Mouse (Mus musculus) forebrain, embryonic 10.5 days (tissue): Measurements from ENCODE around the gene Dynlt3. TPM values are rescaled to one million over a fixed set of nuclear protein-coding genes. Genes with fewer than 3 reads are reported as not detected.
"Not testable (repeated sequence)": the region's sequence is repeated elsewhere in the genome, so short reads cannot be mapped to it uniquely, and the experiment has no call there.

Source experiments
- DNase-seq: peaks from one replicate; pipeline ENCODE4 v3.0.0-alpha.2; 2017; ENCODE audit warnings: low spot score; ENCODE audit errors: extremely low spot score
- H3K27ac ChIP-seq: fragments of 300-500 bp; sonication (generic); 2 replicates; pipeline ENCODE4 v1.5.1; 2016; ENCODE audit warnings: mild to moderate bottlenecking
- H3K27me3 ChIP-seq: fragments of 300-500 bp; sonication (generic); 2 replicates; pipeline ENCODE4 v1.6.1; 2016; ENCODE audit warnings: mild to moderate bottlenecking; ENCODE audit not compliant: poor library complexity, severe bottlenecking
- H3K36me3 ChIP-seq: fragments of 300-500 bp; sonication (generic); replicated peaks from 2 replicates; pipeline ENCODE4 v1.6.1; 2016; ENCODE audit warnings: mild to moderate bottlenecking, moderate library complexity
- H3K4me1 ChIP-seq: fragments of 300-500 bp; sonication (generic); 2 replicates; pipeline ENCODE4 v1.6.1; 2016
- H3K4me3 ChIP-seq: fragments of 300-500 bp; sonication (generic); 2 replicates; pipeline ENCODE4 v1.5.1; 2016; ENCODE audit warnings: mild to moderate bottlenecking, moderate library complexity
- H3K9me3 ChIP-seq: fragments of 300-500 bp; sonication (generic); 2 replicates; pipeline ENCODE4 v1.6.1; 2016; ENCODE audit warnings: mild to moderate bottlenecking, moderate library complexity
- WGBS: fragments of 180-500 bp; shearing (Covaris S2); methylation state at CpG from one replicate; pipeline ENCODE4 v1.1.7; 2016; 5-methylcytosine and 5-hydroxymethylcytosine counted together
- polyA plus RNA-seq: library from polyadenylated mRNA; unstranded; fragments of >200 nt; fragmentation: Nextera tagmentation; extraction: Ambion mirVana; gene quantifications from 2 replicates; pipeline ENCODE4 v1.2.1, GENCODE M21; 2016

Dynlt3 gene
- polyA plus RNA-seq = 20.2 and 22.1 TPM in 2 replicates

GRCm38 (mm10) chrX:9662391-9663111 is at the start of gene Dynlt3:
TSS of gene Dynlt3 (minus strand) at chrX:9663003.
- H3K4me3 ChIP-seq = peak within 1 kb of the TSS; percentile 54
- 11% methylated on average over 30 of the region's 30 CpGs for WGBS
- H3K4me1 ChIP-seq = no peaks in the 10 kb centered on the region
- peaks cover 3% of the 10 kb centered on the region; the same call in 1 of the 2 replicates for H3K9me3 ChIP-seq
- peak within 1 kb of the TSS; percentile 86 for H3K27ac ChIP-seq
- H3K36me3 ChIP-seq = no peaks in the 10 kb centered on the region
- DNase-seq = peak; percentile 77
- no peaks in the 10 kb centered on the region for H3K27me3 ChIP-seq

GRCm38 (mm10) chrX:9699815-9700214 is 37.0 kb upstream of the Dynlt3 start:
- H3K36me3 ChIP-seq = no peaks in the 10 kb centered on the region
- H3K27me3 ChIP-seq = no peaks in the 10 kb centered on the region
- no peaks in the 10 kb centered on the region for H3K4me1 ChIP-seq
- no peak for DNase-seq
- no peak overlapping the region for H3K4me3 ChIP-seq
- no peaks in the 10 kb centered on the region for H3K9me3 ChIP-seq
- 91% methylated on average over 3 of the region's 3 CpGs for WGBS
- no peak overlapping the region for H3K27ac ChIP-seq

DNA sequence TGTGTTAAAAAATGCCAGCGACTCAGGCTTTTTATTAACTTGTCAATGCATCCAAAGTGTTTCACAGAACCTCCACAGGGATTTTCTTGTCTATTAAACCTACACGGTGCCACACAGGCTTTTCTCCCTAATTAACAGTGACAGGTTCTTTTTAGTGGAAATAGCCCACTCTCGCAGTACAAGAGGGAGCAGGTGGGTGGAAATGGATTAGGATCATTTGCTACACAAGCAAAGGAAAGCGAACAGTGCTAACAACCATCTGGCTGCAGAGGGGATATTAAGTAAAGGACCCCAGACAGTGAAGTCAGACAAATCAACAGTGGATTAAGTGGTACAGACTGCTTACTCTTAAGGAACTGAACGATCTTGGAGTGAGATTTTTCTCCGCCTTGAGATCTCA is 33.2 kb upstream of the Dynlt3 start:
- 60% methylated on average over 6 of the region's 6 CpGs for WGBS
- DNase-seq = no peak

DNA sequence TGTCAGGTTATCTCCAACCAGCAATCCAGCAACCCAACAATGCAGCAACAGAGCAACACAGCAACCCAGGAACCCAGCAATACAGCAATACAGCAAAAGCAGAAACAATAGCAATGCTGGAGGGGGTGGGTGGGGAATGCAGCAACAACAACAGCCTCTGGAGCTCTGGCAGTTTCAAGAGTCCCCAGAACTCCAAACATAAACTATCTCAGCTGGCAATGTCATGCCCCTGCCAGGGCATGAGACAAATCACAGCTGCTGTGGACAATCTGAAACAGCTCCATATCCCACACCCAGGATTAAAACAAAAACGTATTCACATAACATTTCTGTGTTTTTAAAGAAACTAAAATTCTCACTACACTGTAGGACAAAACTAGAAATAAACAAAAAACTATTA is 9.2 kb upstream of the Dynlt3 start:
- Histone ChIP-seq H3K4me3 (no peak overlapping the region), H3K27ac (no peak overlapping the region), H3K36me3 (no peaks in the 10 kb centered on the region), H3K9me3 (peaks cover 2% of the 10 kb centered on the region; the same call in 1 of the 2 replicates), H3K4me1 (no peaks in the 10 kb centered on the region), H3K27me3 (no peaks in the 10 kb centered on the region)
- 89% methylated on average over 1 of the region's 1 CpGs for WGBS
- DNase-seq = no peak

More for the DNA sequence above, 33.2 kb upstream of the Dynlt3 start:
- Histone ChIP-seq H3K27me3 (no peaks in the 10 kb centered on the region), H3K4me1 (no peaks in the 10 kb centered on the region), H3K9me3 (no peaks in the 10 kb centered on the region), H3K4me3 (no peak overlapping the region), H3K27ac (no peak overlapping the region), H3K36me3 (no peaks in the 10 kb centered on the region)

DNA sequence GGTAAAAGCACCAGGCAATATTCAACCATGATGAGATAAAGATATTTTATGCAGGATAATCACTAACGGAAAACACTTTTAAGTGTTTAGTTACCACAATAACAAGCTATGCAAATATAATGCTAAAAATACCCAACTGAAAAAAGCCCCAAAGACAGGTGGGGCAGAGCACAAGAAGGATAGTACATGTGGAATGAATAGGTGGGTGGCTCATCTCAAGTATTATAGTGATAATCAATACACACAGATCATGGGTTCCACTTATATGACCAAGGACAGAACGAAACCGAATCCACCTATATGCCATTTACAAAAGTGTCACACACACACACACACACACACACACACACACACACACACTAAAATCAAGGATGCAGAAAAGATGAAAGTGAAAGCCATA is 8.6 kb upstream of the Dynlt3 start:
- H3K27ac ChIP-seq = no peak overlapping the region
- H3K36me3 ChIP-seq = no peaks in the 10 kb centered on the region
- DNase-seq = no peak
- H3K27me3 ChIP-seq = no peaks in the 10 kb centered on the region
- H3K9me3 ChIP-seq = 0 out of 2 replicates have a peak, but pooled peaks cover 2% of the 10 kb centered on the region
- H3K4me1 ChIP-seq = no peaks in the 10 kb centered on the region
- 98% methylated on average over 3 of the region's 3 CpGs for WGBS
- no peak overlapping the region for H3K4me3 ChIP-seq

DNA sequence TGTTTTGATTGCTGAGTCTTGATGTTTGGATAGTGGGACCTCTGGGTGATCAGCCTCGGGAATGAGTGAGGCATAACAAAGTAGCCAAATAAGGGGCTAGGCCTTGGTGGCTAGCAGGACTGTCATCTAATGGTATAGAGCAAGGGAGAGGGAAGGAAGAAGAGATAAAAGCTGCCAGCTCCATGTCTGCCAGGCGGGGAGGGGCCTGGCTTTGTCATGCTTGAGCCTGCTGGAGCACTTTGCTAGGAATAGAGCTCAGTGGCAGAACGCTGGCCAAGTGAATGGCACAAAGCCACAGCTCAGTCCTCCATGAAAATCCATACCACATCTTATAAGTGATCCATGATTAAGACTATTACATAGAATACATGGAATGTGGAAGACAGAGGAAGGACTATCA is 10.0 kb downstream of the Dynlt3 start:
- H3K27ac ChIP-seq = no peak overlapping the region
- DNase-seq = no peak
- H3K4me1 ChIP-seq = no peaks in the 10 kb centered on the region
- no peaks in the 10 kb centered on the region for H3K36me3 ChIP-seq
- 63% methylated on average over 3 of the region's 3 CpGs for WGBS
- no peaks in the 10 kb centered on the region for H3K9me3 ChIP-seq
- no peak overlapping the region for H3K4me3 ChIP-seq
- H3K27me3 ChIP-seq = no peaks in the 10 kb centered on the region

- not testable (repeated sequence) for H3K27ac ChIP-seq, H3K4me3 ChIP-seq, H3K27me3 ChIP-seq, DNase-seq, H3K36me3 ChIP-seq, H3K4me1 ChIP-seq, H3K9me3 ChIP-seq
- WGBS = 66% methylated on average over 5 of the region's 5 CpGs
Observed at GRCm38 (mm10) chrX:9640594-9640993, 22.2 kb downstream of the Dynlt3 start.

- H3K4me1 ChIP-seq, H3K9me3 ChIP-seq, H3K36me3 ChIP-seq, H3K27ac ChIP-seq, H3K4me3 ChIP-seq, H3K27me3 ChIP-seq, DNase-seq: not testable (repeated sequence)
- WGBS = 77% methylated on average over 2 of the region's 2 CpGs
Observed at GRCm38 (mm10) chrX:9640126-9640525, 22.7 kb downstream of the Dynlt3 start.

Other genes starting within 250 kb of the Dynlt3 start
- 0.50 and 0.54 TPM in 2 replicates for gene Cybb, start 175.2 kb downstream of the Dynlt3 start, polyA plus RNA-seq
- not detected in 2 replicates for gene H2al1o, start 90.6 kb downstream of the Dynlt3 start, polyA plus RNA-seq
- gene Hypm, start 183.9 kb upstream of the Dynlt3 start, polyA plus RNA-seq = not detected in 2 replicates
- not detected in 2 replicates for gene H2al3, start 186.7 kb upstream of the Dynlt3 start, polyA plus RNA-seq
- gene Sytl5, start 222.6 kb upstream of the Dynlt3 start, polyA plus RNA-seq = 0.73 and 0.90 TPM in 2 replicates